Mouse (Mus musculus): ENCODE data around the gene Gpx8.
A peak's percentile ranks its signal among the peaks of the same experiment; 100 is the strongest.

Gpx8 gene

GRCm38 (mm10) chr13:113046211-113046883, at the start of gene Gpx8:
Gpx8 (minus strand) TSS chr13:113046410.
- peak; percentile 45 for DNase-seq (ENCODE audit: low spot score)

GRCm38 (mm10) chr13:113094618-113095017, 48.4 kb upstream of the Gpx8 start:
- no peak for DNase-seq (ENCODE audit: low spot score)

GRCm38 (mm10) chr13:113090489-113090888, 44.3 kb upstream of the Gpx8 start:
- DNase-seq (ENCODE audit: low spot score) = no peak

- no peak for DNase-seq (ENCODE audit: low spot score)
Observed at GRCm38 (mm10) chr13:113087226-113088017, 41.2 kb upstream of the Gpx8 start.

- no peak for DNase-seq (ENCODE audit: low spot score)
Observed at GRCm38 (mm10) chr13:113084732-113085131, 38.5 kb upstream of the Gpx8 start.

GRCm38 (mm10) chr13:113082101-113082500, 35.9 kb upstream of the Gpx8 start:
- no peak for DNase-seq (ENCODE audit: low spot score)

GRCm38 (mm10) chr13:113079021-113079420, 32.8 kb upstream of the Gpx8 start:
- DNase-seq (ENCODE audit: low spot score) = no peak

- no peak for DNase-seq (ENCODE audit: low spot score)
Observed at GRCm38 (mm10) chr13:113064542-113064941, 18.3 kb upstream of the Gpx8 start.

- no peak for DNase-seq (ENCODE audit: low spot score)
Observed at GRCm38 (mm10) chr13:113061746-113062145, 15.5 kb upstream of the Gpx8 start.

GRCm38 (mm10) chr13:113055826-113056225, 9.6 kb upstream of the Gpx8 start:
- no peak for DNase-seq (ENCODE audit: low spot score)

GRCm38 (mm10) chr13:113054230-113054629, 8.0 kb upstream of the Gpx8 start:
- DNase-seq (ENCODE audit: low spot score) = no peak

- DNase-seq (ENCODE audit: low spot score) = no peak
Observed at GRCm38 (mm10) chr13:113047647-113048046, 1.4 kb upstream of the Gpx8 start.

GRCm38 (mm10) chr13:113047018-113047417, 808 bp upstream of the Gpx8 start:
- no peak for DNase-seq (ENCODE audit: low spot score)

GRCm38 (mm10) chr13:113045458-113046110, 626 bp downstream of the Gpx8 start:
- DNase-seq (ENCODE audit: low spot score) = no peak

- no peak for DNase-seq (ENCODE audit: low spot score)
Observed at GRCm38 (mm10) chr13:113044876-113045275, 1.3 kb downstream of the Gpx8 start.

- DNase-seq (ENCODE audit: low spot score) = peak; percentile 78
Observed at GRCm38 (mm10) chr13:113035852-113036251, 10.4 kb downstream of the Gpx8 start.

- DNase-seq (ENCODE audit: low spot score) = no peak
Observed at GRCm38 (mm10) chr13:113034950-113035421, 11.2 kb downstream of the Gpx8 start, which contains the start of gene Cdc20b. Cdc20b (plus strand) TSS chr13:113035111.

GRCm38 (mm10) chr13:113034271-113034886, 11.8 kb downstream of the Gpx8 start:
- no peak for DNase-seq (ENCODE audit: low spot score)

- no peak for DNase-seq (ENCODE audit: low spot score)
Observed at GRCm38 (mm10) chr13:113032831-113033230, 13.4 kb downstream of the Gpx8 start.

- DNase-seq (ENCODE audit: low spot score) = peak; percentile 42
Observed at GRCm38 (mm10) chr13:113031792-113032571, 14.2 kb downstream of the Gpx8 start.

- DNase-seq (ENCODE audit: low spot score) = no peak
Observed at GRCm38 (mm10) chr13:113031351-113031750, 14.9 kb downstream of the Gpx8 start.

Measured in yolk sac, embryonic 10.5 days (tissue).